Mouse (Mus musculus) gastrocnemius, postnatal 4 days (tissue): ENCODE measurements around the gene Sugp2. TPM values are rescaled to one million over a fixed set of nuclear protein-coding genes. Genes with fewer than 3 reads are reported as not detected.

Experiments
- DNase-seq, 2 experiments: peaks; one replicate each; pipeline ENCODE4 v3.0.0; 2021 to 2022; ENCODE audit warnings: low spot score in 2 of 2, mixed read lengths in 2 of 2
- total RNA-seq, 2 experiments: library from RNA; stranded (reverse); gene quantifications; 2 replicates each; pipeline ENCODE4 v1.2.3; 2021

The Sugp2 gene
- total RNA-seq, 2 experiments from 2014 or later, result 49.1 to 52.6 TPM

DNA sequence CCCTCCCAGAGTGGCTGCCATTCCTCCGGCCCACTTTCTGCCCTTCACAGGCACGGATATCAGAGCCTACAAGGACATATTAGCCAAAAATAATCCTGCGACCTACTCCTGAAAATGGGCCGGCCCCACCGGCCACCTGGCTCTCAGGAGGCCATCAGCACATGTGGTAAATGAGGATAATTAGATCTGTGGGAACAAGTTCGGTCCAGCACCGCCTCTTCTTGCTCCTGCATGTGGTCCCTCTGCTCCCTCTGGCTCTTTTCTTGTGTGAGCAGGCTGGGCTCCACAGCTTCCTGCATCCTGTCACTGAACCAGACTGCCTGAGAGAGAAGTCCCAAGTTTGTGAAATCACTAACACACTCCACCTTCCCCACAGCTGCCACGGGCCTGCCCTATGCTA lies 45.2 kb downstream of the Sugp2 start:
- DNase-seq, result no peak

DNA sequence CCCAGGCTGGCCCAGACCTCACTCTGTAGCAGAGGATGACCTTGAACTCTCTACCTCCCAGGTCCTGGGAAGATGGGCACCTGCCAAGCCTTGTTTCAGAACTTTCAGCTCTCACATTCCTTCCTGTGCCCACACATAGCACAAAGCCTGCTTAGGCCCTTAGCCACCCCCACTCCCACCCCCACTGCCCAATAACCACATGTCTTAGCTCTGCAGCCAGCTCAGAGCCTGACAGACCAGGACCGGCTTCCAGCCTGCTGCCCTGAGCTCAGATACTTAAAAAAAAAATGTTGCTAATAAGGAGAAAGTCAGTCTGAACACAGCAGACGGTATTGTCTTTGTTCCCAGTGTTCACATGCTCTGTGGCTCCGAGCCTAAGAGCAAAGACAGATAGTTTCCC lies 47.0 kb downstream of the Sugp2 start:
- no peak for DNase-seq

DNA sequence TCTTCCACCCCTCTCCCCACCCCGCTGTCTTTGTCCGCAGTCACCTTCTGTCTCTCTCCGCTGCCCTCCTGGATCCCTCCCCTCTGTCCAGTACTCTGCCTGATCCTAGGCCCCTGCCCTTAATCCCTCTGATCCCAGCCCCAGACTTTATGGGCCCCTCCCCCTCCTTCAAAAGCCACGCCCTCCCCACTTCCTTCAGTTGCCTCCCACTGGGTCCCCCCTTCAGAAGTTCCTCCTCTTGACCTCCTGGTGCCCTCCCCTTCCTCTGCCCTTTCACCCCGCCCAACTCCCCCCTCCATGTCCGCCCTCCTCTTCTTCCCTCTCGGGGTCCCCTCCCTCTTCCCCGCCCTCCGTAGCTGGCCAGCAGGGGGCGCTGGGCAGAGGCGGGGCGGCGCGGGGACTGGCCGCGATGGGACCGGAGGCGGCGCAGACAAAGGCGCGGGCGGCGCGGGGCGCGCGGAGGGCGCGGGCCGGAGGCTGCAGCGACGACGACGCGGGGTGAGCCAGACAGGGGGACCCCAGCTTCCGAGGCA lies 48.6 kb downstream of the Sugp2 start, which contains the start of gene Homer3:
TSS of gene Homer3 (plus strand) at position 225 of the 533 bp plus-strand sequence.
- peak; percentile 89 to 91 for DNase-seq

DNA sequence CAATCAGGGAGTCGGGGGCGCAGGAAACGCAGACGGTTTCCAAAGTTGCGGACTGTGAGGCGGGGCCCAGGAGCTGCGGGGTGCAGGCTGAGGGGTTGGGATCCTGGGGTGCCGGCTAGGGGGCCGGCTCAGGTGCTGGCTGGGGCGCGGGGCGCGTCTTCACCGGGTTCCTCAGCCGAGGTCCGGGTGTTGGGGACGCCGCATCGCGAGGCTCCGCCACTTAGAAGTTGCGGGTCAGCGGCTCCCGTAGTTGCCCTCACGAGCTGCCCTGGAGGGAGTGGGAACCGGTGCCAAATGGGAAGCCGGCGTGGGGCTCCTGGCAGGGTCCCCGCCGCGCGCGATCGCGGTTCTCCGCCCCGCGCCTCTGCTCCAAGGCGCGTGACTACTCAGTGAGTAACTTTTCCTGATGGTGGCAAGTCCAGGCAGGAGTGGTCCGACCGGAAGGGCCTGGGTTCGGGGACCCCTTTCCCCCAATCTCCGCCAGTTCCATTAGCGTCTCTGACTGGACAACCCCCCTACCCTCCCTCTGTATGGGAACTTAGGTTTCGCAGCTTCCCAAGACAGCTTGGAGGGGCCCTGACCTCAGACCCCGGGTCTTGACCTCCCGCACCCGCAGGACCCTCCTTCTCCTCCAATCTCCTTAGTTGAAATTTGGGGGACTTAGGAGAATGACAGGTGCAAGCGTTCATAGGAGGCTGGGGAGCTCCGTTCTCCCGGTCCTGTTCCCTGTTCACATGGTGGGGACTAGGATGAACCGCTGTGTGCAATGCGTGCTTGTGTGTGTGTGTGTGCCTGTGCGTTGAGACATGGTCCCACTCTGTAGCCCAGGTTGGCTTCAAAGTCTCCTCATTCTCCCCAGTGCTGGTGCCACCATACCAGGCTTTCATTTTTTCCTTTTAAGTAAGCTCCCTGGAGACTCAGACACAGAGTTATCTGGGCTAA lies 49.4 kb downstream of the Sugp2 start:
- DNase-seq, result no peak

DNA sequence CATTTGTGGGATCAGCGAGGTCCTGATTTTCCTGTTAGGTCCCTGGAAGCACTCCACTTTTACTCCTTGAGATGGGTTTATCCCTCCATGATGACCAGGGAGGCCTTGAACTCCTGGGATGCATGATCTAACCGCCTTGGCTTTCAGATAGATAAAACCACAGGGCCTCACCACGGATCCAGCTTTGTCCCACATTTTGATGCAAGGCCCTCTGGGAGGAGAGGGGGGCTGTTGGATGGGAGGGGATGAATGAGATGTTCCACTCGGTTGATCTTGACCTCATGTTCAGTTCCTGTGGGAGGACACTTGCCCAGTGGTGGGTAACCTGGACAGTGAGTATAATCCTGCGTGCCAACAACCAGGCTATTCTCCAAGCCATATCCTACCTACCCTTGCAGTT lies 50.4 kb downstream of the Sugp2 start:
- DNase-seq, result no peak

DNA sequence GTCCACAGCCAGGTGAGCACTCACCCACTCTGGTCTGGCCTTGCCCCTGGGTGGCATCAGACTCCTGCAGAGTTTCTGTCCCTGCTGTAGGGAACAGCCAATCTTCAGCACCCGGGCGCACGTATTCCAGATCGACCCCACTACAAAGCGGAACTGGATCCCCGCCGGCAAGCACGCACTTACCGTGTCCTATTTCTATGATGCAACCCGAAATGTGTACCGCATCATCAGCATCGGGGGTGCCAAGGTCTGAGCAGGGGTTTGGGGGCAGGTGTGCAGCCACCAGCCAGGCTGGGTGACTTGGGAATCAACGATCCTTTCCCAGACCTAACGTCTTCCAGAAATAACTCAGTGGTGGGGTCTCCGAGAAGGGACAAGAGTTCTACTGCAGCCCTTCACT lies 51.3 kb downstream of the Sugp2 start:
- no peak for DNase-seq

DNA sequence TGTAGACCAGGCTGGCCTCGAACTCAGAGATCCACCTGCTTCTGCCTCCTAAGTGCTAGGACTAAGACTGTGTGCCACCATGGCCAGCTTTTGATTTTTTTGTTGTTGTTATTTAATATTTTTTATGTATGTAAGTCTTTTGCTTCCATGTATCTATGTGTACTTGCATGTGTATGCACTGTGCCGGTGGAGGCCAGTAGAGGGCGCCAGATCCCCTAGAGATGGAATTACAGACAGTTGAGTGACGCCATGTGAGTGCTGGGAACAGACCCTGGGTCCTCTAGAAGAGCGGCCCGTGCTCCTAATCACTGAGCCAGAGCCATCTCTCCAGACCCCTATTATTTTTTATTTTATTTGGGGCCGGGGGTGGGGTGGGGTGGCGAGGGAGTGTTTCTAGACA lies 52.7 kb downstream of the Sugp2 start:
- DNase-seq, result no peak

DNA sequence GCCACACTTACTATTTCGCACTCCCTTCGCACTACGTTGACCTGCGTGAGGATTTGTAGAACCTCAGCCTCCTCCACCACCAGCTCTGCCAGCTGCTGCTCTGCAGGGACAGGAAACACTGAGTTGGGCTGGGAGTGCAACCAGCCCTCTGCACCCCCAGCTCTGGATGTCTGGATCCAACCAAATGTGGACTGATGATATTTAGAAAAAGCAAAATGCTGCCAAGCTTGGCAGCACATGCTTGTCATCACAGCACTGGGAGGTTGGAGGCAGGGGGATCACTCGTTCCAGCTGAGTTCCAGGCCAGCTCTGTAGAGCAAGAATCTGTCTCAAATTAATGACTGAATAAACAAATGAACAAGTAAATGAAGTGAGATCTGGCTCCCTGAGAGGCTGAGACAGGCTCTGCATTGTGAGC lies 60.0 kb downstream of the Sugp2 start:
- DNase-seq, result no peak

DNA sequence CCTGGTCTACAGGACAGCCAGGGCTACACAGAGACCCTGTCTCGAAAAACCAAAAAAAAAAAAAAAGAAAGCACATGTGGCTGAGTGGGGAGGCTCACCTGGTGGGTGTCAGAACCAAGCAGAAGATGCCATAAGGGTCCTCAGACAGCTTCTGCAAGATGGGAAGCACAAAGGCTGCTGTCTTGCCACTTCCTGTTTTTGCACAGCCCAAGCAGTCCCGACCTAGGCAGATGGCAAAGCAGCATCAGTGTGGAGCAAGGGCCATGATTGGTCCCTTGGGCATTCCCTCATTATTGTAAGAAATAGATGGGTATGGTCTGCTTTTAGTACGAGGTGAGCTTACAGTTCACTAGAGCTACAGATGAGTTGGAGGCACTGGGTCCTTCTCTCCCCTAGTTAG lies 66.9 kb downstream of the Sugp2 start:
- DNase-seq, result no peak

DNA sequence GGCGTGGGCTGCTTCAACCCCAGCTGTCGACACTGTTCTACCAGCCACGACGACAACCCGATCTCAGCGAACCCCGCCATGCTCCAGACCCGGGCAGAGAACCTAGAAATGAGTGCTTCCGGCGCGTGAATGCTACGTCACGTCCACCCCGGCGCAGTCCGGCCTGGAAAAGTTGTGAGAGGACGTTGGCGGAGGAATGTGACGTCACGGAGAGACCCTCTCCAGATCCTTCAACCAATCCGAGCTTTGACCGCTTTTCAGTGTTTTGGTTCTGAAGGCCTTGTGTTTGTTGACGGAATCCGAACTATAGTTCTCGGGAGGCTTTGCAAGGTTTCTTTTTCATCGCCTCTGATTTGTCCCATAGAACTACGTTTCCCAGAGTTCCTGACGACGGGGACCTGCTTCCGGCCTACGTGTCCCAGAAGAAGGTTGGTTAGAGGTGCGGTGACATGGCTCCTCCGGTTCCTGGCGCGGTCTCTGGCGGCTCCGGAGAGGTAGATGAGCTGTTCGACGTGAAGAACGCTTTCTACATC lies 68.4 kb downstream of the Sugp2 start, which contains the start of the genes Ddx49 and Cope:
TSS of gene Ddx49 (minus strand) at position 132 of the 533 bp plus-strand sequence.
TSS of gene Cope (plus strand) at position 161 of the 533 bp plus-strand sequence.
- peak; percentile 82 to 93 for DNase-seq

DNA sequence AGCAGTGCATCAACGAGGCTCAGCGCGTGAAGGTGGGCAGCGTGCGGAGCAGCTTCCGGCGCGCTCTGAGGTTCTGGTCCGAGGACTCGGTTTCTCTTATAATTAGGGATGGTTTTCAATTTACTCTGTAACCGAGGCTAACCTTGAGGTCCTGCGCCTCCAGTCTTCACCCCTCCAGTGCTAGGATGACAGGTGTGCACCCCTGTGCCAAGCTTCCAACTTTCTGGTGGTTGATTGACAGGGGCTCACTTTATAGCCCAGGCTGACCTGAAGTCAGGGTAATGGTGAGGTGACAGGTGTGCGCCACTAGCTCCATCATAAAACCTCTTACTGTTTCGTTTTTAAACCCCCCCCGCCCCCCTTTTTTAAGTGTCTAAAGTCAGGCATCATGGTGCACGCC lies 68.9 kb downstream of the Sugp2 start:
- no peak for DNase-seq

DNA sequence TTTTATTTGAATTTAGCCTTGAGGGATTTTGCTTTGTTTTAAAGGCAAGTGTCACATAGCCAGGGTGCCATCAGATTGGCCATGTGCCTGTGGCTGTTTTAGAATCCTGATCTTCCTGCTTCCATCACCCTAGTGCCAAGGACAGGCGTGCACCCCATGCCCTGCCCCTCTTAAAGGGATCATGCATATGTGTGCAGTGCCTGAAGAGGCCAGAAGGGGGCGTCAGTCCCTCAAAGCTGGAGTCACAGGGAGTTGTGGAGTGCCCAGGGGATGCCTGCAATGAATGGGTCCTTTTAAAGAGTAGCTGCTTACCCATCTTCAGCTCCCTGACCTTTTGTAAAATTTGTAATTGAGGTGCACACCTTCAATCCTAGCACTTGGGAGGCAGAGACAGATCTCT lies 75.3 kb downstream of the Sugp2 start:
- DNase-seq, result no peak

DNA sequence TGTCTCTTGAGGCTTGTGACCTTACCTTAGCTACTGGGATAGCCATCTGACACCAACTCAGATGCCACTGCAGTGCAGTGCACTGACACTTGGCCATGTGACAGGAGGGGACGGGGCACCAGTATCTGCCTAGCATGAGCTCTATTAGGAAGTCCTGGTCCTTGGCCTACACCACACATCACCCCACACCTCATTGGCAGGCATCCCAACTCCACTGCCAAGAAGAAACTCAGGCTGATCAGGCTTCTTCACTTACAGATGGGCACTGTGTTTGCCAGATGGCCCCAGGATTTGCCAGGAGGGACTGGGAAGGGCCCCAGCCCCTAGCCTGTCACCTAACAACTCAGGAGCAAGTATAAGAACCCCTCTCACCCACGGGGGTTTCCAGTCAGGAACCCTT lies 79.4 kb downstream of the Sugp2 start:
- DNase-seq, result peak in 1 of 2 experiments; percentile 45

DNA sequence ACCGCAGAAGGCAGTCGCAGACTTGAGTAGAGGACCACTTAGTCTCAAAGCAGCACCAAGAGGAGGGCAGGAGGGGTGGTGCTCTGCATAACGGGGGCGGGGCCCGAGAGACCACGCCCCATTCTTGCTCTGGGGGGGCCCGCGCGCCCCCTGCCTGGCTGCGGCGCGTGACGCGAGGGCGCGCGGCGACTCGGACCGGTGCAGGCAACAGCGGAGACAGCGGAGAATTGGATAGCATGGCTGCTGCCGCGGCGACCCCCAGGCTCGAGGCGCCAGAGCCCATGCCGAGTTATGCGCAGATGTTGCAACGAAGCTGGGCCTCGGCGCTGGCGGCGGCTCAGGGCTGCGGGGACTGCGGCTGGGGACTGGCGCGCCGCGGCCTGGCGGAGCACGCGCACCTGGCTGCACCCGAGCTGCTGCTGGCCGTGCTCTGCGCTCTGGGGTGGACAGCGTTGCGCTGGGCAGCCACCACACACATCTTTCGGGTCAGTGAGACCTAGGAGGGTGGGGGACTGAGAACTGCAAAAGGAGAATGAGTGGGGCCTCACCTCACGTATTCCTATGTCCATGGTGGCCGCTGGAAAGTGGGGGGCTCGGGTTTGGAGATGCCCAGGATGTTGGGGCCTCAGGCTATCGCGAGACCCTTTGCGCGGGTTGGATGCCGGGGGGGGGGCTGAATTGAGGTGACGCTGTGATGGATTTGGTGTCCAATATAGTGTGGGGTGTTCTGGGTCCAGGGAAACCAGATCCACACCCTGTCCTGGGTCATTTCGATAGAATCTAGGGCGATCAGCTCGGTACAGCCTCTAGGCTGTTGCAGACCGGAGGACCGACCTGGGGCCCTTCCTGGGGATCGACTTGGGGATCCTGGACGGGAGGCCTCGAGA lies 81.8 kb downstream of the Sugp2 start, which contains the start of gene Cers1:
TSS of gene Cers1 (plus strand) at position 152 of the 887 bp plus-strand sequence.
- DNase-seq, result peak in 1 of 2 experiments; percentile 71

DNA sequence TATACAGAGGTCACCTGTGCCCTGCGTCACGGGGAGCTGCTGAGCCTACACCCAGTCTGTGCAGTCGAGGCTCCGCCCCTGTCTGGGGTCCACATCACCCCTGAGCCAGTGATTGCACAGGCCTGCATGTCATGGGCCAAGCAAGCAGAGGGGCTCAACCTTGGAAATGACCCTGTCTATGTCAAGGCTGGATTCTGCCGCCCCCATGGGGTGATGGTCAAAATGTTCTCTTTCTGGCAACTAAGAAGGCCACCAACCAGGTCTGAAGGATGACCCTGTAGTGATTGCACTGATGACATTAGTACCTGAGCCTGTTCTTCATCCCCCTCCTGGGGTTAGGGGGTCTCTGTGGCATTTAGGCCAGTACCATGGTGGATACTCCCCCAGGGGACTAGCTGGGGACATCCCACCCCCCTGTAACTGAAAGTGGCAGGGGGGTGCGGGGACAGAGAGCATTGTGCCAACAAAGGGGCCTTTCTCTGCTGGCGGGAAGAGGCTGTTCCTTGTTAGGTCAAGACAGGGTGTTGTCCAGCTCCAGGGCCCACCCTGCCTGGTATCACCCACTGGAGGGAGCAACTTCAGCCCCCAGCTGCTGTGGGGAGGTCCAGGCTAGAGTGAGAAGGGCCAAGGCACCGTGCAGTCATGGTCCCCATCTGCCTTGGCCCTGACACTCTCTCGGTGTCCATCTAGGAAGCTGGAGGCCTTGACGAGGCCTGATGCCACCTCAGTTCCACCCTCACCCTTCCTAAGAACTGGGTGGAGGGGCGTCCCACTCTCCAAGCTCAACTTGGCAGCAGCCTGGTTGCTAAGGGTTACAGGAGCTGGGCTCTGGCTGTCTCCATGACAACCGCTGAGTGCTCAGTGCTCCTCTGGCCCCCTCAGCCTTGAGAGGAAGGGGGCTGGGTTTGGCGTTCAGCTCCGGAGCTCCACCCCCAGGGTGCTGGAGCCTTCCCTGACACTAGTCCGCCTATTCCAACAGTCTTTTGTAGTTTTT lies 82.8 kb downstream of the Sugp2 start:
- peak in 1 of 2 experiments; percentile 56 for DNase-seq

DNA sequence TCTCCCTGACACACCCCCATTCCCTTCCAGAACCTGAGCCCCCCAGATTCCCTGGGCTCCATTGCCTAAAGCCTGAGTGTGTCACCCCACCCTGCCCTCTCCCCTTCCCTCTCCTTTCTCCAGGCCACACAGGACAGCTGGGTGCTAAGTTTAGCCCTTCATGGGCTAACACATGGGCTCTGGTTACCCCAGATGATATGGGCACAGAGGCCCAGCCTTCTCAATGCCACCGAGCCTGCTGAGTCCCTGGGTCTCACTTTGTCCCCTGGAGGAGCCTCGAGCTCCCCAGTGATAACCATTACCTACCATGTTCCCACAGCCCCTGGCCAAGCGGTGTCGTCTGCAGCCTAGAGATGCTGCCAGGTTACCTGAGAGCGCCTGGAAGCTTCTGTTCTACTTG lies 83.8 kb downstream of the Sugp2 start:
- no peak for DNase-seq

DNA sequence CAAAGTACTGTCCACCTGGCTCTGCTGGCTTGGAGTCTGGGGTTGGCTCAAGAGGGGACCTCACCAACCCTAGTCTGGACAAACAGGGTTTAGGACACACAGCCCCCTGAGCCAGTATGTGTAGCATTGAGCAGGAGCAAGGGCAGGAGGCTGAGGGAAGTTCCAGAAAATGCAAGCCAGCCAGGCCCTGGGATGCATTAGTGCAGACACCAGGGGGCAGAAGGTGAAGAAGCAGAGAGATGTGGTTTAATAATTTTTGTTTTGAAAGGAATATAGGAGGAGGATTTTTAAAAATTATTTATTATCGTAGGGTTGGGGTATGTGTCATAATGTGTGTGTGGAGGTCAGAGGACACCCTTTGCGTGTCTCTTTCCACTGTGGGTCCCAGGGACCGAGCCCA lies 89.7 kb downstream of the Sugp2 start:
- DNase-seq, result no peak

DNA sequence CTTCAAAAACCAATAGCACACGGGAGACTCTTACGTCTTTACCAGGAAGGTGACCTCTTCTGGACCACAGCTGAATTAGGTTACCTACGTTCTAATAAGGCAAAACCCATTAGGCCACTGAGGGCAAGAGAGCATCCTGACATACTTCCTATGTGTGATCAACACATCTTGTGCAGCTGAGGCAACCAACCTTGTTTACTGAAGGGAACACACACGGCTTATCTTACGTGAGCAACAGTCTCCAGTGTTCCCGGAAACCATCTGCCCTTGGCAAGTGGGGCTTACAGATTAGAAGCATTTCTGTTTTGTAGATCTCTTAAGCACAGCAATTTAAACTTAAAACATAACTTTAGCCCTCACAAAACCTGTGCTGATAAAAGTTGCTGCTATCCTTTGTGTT lies 93.5 kb downstream of the Sugp2 start:
- no peak for DNase-seq

DNA sequence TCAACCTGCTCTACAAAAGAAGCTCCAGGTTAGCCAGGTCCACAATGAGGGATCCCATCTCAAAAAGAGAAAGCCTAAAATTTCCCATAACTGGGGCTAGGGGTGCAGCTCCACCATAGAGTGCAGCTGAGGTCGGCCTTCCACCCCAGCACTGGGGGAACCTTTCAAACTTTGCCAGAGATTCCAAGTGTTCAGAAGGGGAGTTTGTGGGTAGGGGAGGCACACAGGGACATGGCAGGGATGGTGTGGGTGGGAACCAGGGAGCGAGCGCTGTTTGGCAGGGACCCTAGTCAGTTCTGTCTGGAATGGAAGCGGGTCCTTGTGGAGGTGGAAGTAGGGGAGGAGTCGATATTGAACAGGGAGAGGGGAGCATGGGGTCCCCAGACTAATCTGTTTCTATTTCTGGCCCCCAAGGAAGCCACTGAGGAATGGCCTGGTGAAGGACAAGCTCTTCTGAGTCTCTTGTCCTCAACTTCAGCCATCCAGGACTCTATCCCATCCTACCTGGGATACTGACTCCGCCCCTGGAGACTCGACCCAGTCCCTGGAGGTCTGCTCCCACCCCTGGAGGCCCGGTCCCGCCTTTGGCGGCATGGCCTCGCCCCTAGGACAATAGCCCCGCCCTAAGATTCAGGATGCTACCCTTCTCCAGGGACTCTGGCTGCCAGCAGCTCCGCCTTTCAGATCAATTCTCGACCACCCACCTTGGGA lies 95.3 kb downstream of the Sugp2 start, which contains the start of gene Gdf1:
TSS of gene Gdf1 (plus strand) at position 694 of the 711 bp plus-strand sequence.
- no peak for DNase-seq
